Mouse (Mus musculus) CD4-positive, CD25-positive, alpha-beta regulatory T cell, adult 4 months (primary cell): ENCODE data around the gene Hibadh. TPM values are rescaled to one million over a fixed set of nuclear protein-coding genes. Genes with fewer than 3 reads are reported as not detected.

Experiments used
- ATAC-seq: one replicate; pipeline ENCODE4 v1.8.0; 2017
- polyA plus RNA-seq, 2 experiments: library from polyadenylated mRNA; unstranded; fragments of 100-300 nt; shearing (Covaris generic); gene quantifications; one replicate each; pipeline ENCODE4 v1.2.1; 2017

Gene Hibadh
- polyA plus RNA-seq, 2 experiments from 2014 or later: 42.2 to 43.0 TPM

DNA sequence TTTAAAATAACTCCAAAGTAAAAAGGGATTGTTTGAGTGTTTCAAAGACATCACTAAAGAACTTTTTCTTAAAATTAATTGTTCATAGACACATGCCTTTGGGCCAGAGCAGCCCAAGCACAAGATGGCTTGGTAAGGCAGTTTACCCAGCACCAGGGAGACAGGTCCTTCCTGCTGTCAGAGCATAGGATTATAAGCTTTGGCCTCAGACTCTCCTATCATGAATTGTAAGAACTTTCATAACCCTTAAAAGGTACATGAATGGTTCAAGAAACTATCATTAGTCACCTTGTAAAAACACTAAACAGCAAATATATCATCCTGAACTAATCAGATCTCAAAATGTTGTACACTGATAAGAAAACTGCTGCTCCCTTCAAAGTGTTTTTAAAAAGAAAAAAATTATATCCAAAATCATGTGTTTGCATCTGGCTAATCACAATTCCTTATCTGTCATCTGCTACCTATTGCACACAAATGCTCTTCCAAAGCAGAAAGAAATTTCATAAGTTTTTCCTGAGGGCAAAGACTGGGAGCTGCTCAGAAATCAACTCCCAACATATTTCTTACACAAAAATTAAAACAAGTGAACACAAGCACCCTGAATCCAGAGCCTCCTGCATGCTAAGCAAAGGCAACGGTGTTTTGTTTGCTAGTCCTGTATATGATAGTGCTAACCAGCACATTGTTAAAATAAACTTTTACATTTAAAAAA is 1.6 kb downstream of the Hibadh start:
- ATAC-seq: no peak

DNA sequence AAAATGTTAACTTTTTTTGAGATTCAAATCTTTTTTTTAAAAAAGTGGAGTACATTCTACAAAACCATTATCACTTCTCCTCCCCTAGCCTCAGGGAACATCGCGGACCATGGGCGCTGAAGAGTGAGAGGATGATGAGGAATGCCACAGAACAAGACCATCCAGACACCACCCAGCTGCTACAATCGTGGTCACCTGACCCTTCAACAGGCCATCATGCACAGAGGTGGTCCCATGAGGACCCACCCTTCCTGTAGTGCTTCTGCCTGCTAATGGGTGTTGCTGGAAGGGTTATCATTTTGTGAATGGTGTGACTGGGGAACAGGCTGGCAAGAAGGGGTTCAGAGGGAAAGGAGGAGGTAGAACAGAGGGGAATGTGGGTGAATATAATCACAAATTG is 2.9 kb downstream of the Hibadh start:
- ATAC-seq: no peak

DNA sequence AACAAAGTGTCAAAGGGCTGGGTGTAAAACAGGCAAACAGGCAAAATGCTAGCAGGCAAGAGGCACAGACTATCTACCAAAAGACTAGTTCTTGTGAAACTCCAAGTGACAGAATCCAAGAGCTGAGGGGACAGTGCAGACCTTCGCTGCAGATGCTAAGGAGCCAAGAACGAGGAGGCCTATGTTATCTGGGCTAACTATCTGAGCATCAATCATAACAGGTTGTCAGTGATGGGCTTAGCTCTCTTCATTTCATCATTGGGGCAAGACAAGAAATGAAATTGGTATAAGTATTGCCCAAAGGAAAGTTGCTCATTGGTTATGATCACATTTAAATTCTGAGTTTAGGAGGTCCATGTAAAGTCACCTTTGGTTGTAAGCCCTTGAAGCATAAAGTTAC is 4.8 kb downstream of the Hibadh start:
- ATAC-seq: no peak

DNA sequence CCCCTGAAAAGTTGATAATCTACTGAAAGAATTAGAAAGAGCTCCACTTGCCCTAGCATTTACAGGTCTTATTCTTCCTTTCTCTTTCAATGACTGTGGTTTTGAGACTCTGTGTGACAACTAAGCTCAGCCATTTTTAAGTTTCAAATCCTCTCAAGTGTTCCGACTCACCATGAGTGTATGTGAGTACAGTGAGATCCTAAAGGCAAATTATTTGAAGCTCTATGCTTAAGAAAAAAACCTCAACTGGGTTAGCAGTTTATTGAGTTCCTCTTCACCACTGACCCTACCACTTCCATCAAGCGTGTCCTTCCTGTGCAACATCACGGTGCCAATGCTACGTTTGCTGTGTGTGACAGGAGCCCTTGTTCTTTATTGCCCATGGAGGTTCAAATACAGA is 9.6 kb downstream of the Hibadh start:
- ATAC-seq: no peak

DNA sequence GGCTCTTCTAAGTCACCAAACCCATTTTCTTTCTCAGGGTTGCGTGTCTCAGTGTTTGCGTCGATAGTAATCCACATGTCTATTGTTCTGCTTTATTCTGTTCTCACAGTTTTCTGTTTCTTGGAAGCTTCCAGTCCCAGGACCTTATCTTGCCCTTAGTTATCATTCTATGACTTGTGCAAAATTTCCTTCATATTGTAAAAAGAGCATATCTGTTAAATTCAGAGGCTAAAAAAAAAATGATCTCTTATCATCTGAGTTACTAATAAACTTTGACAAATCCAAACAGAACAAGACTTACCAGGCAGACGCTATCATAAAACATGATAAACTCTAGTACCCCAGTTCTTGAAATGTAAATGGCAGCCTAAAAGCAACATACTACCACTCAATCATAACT is 11.0 kb downstream of the Hibadh start:
- ATAC-seq: no peak

DNA sequence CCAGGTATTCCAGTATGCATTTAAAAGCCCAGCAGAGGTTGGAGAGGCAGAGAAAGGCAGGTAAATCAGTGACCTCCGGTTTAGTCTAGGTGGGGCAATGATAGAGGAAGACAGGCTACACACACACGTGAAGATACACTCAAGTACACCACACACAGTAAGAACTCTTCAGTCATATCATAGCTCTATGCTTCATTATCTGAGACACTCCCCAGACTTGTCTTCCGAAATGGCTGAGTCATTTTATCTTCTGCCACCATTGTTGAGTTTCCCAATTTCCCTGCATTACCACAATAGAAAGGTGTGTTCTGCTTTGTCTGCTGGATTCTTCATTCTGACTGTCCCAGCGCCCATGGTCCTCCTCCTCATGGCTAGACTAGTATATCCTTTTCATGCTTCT is 13.5 kb downstream of the Hibadh start:
- no peak for ATAC-seq

DNA sequence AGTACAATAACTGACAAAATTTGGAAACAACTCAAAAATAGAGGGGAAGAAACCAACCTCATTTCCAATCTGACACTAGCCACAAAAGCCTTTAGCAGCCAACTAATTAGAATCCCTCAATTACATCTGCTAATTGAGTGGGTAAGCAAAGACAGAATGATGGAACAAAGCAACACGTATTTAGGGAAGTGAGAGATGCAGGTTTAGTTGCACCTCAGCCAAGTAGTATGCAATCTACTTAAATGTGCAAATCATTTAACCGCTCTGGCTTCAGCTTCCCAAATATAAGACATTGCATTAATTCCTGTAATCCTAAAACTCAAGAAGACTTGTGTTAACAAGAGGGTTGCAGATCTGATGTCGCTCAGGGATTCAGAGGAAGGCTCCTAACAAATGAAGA is 16.4 kb downstream of the Hibadh start:
- no peak for ATAC-seq

DNA sequence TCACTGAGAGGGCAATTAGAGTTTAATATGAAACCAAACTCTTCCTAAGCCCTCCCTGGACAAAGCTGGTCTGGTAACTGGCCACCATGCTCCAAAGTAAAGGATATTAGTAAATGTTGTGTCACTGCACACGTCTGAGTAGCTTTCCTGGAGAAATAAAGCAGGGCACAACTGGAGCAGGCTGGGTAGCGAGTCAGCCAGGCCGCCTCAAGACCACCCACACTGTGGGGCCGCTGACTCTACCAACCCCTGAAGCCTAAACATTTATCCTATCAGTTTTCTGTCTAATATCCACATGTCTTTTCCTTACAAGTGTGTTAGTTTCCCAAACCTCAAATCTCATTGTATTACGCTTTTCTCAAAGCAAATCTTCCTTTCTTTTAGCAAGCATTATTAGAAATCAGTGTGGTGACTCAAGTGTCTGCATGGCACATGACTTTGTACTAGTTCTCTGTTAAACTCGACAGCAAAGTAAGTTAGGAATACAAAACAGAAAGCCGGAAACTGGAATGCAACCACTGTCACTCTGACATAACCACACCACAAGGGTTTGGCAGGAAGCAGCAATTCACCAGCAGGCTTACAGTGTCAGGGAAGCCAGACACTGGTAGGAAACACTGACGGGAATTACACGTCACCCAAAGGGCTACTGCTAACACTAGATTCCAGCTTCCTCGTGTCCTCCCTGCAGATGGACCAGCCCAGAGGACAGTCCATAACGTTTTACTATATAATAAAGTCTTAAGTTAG is 18.3 kb downstream of the Hibadh start:
- ATAC-seq: no peak

DNA sequence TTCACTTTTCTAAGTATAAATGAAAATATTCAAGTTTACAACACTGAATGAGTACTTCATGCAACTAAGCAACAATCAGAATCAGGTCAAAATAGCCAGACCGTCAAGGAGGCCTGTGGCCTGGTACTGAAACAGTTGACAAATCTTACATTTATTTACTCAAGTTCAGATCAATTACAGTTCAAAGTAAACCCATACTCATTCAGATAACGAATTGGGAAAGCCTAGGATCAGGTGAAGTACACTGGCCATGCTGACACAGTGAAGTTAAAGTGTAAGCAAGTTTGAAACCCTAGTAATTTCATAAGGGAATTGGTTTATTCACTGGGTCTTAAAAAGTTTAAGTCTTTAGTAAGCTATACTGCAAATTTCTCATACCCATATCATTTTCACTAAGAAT is 20.1 kb downstream of the Hibadh start:
- no peak for ATAC-seq

DNA sequence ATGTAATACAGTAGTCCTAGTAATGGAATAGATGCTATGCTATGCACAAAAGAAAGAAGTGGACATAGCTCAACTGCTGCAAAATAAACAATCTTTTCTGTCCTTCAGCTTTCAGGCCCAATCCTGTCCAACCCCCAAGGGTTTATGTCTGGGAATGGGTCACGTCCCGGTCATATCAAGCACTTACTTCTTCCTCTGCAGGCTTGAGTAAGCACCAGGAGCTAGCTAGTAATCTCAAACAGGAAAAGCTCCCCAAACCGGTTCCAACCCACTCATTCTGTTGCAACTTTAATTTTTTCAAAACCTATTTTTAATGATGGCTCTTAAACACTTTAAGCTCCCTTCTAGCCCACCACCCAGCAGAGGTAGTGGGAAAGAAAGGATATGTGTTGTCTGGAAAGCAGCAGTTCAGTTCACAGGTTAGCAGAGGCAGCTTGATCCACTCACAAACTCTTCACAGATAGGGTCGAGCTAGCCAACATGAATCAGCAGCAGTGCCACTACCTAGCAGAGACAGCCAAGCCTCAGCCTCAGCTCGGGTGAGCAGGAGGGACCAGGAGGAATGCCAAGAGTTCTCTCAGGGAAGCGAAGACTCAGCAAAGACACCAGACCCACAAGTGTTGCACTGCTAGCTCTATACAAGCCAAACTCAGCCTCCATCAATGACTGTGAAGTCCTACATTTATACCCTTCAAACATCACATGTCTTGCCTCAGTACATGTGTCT is 30.4 kb downstream of the Hibadh start:
- no peak for ATAC-seq

DNA sequence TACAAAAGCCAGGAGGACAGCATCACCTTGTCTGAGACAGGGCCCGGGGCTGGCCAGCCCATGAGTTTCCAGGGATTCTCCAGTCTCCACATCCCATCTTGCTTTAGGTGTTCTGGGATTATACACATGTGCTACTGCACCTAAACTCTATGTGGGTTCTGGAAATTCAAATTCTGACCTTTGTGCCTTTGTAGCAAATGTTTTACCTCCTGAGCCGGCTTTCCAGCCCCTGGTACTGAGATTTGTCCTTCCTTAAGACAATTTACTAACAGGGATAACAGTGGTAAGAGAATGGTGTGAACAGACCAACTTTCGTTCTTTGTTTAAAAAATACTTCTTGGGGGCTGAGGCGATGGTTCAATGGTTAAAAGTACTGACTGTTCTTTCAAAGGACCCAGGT is 32.1 kb downstream of the Hibadh start:
- ATAC-seq: no peak

DNA sequence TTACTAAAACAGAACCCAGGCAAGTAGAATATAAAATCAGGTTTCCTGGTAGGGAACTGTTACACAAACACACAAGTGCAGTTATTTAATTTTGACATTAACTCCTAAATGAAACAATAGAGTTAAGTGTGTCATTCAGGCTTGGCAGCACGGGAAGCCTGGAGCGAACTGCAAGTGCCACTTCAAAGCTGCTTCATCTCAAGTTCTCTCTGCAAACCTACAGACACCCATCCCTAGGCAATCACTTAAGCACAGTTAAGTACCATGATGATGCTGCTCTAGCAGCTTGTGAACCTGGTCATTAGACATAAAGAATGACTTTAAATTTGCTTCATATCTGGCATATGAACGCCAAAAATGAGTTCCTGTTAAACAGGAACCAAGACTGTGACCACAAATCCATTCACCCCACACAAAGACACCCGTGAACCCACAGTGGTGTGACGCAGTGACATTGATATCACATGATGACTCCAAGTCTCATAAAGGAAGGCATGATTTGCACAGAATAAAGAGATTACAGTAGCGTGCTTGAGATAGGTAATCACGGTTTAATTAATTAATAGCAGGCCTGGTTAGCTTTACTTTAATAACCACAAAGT is 33.3 kb downstream of the Hibadh start:
- ATAC-seq: no peak

DNA sequence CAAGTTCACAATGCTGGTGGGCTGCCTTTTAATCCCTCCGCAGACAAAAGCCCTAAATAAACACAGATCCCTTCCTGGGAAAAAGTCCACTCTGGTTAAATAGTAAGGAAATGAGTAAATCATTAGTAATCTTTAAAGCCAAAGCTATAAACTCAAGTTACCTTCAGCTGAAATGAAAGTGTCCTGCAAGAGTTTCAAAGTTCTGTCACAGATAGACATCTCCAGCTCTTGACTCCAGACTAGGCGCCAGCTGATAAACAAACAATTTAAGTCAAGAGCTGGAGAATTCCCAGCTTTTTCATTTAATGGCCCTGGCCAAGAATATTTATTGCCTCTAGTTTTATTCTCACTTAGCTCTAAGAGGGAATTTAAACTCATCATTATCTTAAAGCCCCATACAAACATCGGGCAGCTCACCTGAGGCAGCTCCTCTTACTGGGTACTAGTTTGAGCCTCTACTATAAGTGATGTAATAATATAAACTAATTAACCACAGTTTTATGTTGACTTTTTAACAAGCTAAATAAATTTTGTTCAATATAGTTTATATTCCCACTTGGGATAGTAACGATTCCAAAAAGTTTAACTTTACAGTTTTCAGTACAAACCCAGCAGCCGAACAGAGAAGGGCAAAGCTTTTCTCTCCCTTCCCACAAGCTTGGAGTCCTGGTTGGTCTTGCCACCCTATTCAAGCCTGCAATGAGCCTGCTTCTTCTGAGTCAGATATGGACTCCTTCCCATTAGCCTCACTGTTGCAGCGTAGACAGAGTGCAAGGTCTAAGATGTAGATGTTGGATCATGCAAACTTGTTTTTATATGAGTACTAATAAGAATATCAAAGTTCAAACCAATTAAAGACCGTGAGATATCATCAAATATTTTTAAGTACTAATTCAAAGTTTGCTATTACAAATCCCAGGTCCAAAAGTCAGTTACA is 38.2 kb downstream of the Hibadh start:
- no peak for ATAC-seq

DNA sequence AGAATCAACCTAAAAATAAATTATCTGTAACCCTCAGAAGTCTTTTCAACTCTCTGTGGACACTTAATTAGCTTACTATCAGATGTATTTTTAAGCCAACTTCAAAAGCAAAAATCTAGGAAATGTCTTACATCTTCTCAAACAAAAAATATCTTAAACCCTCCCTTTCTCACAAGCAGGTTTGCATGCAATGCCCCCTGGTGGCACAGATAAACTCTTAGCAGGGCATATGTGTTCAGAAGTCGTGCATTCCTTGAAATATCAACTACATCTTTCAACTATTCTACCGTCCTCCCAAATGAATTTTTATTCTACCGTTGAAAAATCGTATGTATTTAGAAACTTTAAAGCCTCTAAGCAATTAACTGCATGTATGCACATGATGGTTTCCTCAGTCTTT is 39.1 kb downstream of the Hibadh start:
- no peak for ATAC-seq

DNA sequence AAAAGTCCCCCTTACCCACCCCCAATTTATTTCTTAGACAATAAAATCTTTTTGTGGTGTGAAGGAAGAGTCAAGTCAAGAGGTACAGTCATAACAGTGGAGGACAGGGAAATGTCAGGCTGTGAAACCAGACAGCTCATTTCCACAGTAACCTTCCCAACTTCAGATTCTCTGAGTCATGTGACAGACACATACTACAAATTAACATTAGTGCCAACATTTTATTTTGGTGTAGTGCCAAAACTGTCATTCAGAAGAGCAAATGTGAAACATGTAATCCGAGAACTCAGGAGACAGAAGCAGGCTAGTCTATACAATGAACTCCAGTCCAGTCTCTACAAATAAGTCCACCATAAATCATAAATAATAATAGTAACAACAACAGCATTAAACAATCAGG is 45.4 kb downstream of the Hibadh start:
- ATAC-seq: no peak

DNA sequence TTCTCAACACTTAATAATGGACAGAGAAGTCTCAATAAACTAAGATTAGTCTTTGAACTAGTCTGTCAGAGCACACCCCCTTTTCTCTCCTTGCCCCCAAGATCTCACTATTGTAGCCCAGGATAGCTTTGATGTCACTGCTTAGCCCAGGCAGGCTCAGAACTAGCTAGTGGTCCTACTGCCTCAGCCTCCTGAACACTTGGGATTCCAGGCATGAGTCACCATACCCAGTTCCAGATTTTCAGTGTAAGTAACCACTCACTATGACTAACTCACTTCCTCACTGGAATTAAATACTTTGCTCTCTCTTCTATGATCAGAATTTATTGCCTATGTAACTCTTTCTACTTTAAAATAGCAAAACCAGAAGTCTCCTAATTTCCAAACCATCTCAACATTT is 53.6 kb downstream of the Hibadh start:
- ATAC-seq: no peak

DNA sequence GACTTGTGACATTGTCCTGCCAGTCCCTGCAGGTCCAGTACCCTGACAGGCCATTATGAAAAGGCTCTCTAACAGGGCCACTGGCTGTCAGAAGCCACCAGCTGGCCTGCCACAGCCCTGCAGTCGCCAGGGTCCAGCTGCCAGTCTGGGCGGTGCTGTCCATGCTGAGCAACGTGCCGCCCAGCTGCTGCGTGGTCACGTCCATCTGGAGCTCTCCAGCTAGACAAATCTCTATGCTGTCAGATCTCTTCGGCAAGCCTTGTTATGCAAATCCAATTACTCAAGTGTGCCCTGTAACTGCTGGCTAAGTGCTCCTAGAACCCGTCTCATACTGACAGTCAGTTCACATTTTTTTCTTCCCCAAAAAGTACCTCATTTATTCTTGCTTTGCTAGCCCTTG is 55.8 kb downstream of the Hibadh start:
- ATAC-seq: no peak

DNA sequence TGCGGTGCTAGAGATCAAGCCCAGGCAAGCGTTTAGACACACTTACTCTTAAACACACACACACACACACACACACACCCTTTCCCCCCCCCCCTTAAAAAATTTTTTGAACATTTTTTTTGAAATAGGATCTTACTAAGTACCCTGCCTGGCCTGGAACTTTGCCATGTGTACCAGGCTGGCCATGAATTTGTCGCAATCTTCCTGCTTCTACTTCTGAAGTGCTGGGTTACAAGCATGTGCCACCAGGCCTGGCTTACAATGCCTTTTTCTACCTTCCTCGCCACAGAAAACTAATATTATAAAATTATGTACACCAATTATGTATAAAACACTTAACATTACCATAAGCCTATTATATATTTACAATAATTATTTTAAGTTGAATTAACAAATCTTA is 59.1 kb downstream of the Hibadh start:
- no peak for ATAC-seq

DNA sequence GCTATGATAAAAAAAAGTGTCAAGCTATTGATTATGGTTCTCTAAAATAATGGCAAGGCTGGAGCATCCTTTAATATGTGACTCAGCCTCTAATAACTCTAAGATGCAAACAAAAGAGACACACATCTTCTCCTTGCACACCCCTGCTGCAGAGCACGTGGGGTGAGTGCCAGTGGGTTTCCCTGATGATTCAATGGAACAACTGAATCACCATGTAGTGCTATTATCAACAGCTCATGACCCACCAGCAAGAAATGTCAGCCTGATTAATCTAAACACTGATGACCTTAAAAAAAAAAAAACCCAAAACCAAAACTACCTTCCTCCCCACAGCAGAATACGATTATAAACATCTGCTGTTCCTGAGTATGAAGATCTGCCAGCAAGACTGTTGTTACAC is 61.9 kb downstream of the Hibadh start:
- peak; percentile 83 for ATAC-seq

DNA sequence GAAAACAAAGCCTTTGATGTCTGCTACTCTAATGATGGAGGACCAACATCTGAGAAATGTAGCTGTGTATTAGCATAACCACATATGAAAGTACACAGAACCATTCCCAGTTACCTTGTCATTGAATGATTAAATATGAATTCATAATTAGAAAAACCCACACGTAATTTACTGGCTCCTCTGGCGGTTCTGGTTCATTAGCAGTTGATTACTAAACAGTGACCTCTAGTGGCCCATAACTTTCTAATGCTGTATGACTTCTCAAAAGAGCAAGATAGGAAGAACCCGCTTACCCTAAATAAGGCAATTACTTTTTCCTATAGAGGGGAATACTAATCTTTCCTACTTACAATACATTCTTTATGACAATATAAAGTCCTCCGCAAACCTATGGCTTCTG is 62.9 kb downstream of the Hibadh start:
- ATAC-seq: peak; percentile 64

DNA sequence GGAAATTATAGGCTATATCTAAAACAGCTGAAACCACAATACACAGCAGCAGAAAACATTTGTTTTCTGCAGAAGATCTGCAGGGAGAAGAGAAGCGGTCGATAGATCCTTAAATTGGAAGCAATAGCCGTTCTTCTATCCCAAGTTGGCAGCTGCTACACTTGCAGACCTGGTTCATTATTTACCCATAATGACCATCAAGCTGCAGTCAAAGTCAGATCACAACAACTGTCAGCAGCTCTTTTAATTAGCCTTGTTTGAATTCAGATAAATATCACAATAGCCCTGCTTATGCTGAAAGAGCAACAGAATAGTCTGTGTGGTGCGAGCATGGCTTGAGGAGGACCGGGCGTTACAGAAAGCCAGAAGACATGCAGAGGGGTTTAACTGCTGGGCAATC is 71.5 kb downstream of the Hibadh start:
- ATAC-seq: no peak
